ENCODE assay signal across 15 mouse cellular contexts in genomic region chr1:166821146-166821545, GRCm38 (mm10).
DNase-seq lines count a peak whose midpoint lies in the region; ATAC-seq and TF ChIP-seq lines count a peak whose summit lies in the region.
"Had no signal": no experiment of that assay in that cellular context is flagged by ENCODE, and none has a peak within 500 bp of the region (broad histone marks: within the 10 kb centered on the region; RNA-seq: fewer than 3 reads in every experiment).

No protein-coding gene starts in this region.

- H3K9me3 ChIP-seq in forebrain, postnatal 0 days (ENCODE audit: low read length), result no peaks in the 10 kb centered on the region
- no peaks in the 10 kb centered on the region for H3K9me3 ChIP-seq in forebrain, embryonic 15.5 days
- H3K9me3 ChIP-seq in lung, embryonic 14.5 days (ENCODE audit: low read depth, low read length), result no peaks in the 10 kb centered on the region
- no peaks in the 10 kb centered on the region for H3K9me3 ChIP-seq in forebrain, embryonic 10.5 days
- H3K9me3 ChIP-seq: stomach, embryonic 15.5 days had no signal

- H3K9ac ChIP-seq in forebrain, postnatal 0 days, result no peak overlapping the region
- no peak overlapping the region for H3K9ac ChIP-seq in forebrain, embryonic 15.5 days (replicated peaks)
- H3K9ac ChIP-seq in lung, embryonic 14.5 days, result no peak overlapping the region
- H3K9ac ChIP-seq: hindbrain, embryonic 14.5 days; stomach, embryonic 15.5 days had no signal

- peak; percentile 31 for TF ChIP-seq CTCF in forebrain, postnatal 0 days (IDR thresholded peaks at IDR 0.05; ENCODE audit: low read depth)
- peak; percentile 55 for TF ChIP-seq CTCF in lung, embryonic 14.5 days (IDR thresholded peaks at IDR 0.05; ENCODE audit: low read depth)
- TF ChIP-seq CTCF in small intestine, adult 2 months (IDR thresholded peaks at IDR 0.05; ENCODE audit: extremely low read depth, insufficient read length, insufficient replicate concordance, low read depth, low read length), result 0 out of 2 replicates have a peak, but pooled peaks have one; percentile 26

- no peaks in the 10 kb centered on the region for H3K27me3 ChIP-seq in forebrain, postnatal 0 days (ENCODE audit: insufficient read depth, low read length)
- no peaks in the 10 kb centered on the region for H3K27me3 ChIP-seq in forebrain, embryonic 15.5 days
- H3K27me3 ChIP-seq in lung, embryonic 14.5 days (ENCODE audit: insufficient read depth, low read length), result no peaks in the 10 kb centered on the region
- no peaks in the 10 kb centered on the region for H3K27me3 ChIP-seq in small intestine, adult 2 months (ENCODE audit: control insufficient read depth, insufficient read depth, low read length)
- H3K27me3 ChIP-seq in forebrain, embryonic 10.5 days (ENCODE audit: poor library complexity, severe bottlenecking), result no peaks in the 10 kb centered on the region
- H3K27me3 ChIP-seq: stomach, embryonic 15.5 days had no signal

- no peak overlapping the region for H3K4me2 ChIP-seq in forebrain, postnatal 0 days (ENCODE audit: low read depth)
- H3K4me2 ChIP-seq in forebrain, embryonic 15.5 days (replicated peaks), result no peak overlapping the region
- no peak overlapping the region for H3K4me2 ChIP-seq in lung, embryonic 14.5 days
- H3K4me2 ChIP-seq: hindbrain, embryonic 14.5 days; stomach, embryonic 15.5 days had no signal

- H3K36me3 ChIP-seq in forebrain, postnatal 0 days (ENCODE audit: insufficient read depth), result no peaks in the 10 kb centered on the region
- no peaks in the 10 kb centered on the region for H3K36me3 ChIP-seq in forebrain, embryonic 15.5 days
- H3K36me3 ChIP-seq in lung, embryonic 14.5 days (ENCODE audit: insufficient read depth), result no peaks in the 10 kb centered on the region
- H3K36me3 ChIP-seq in small intestine, adult 2 months (ENCODE audit: control insufficient read depth, insufficient read depth, low read length), result no peaks in the 10 kb centered on the region
- no peaks in the 10 kb centered on the region for H3K36me3 ChIP-seq in forebrain, embryonic 10.5 days (replicated peaks)
- H3K36me3 ChIP-seq: stomach, embryonic 15.5 days had no signal

- no peak for TF ChIP-seq POLR2A in small intestine, adult 2 months (IDR thresholded peaks at IDR 0.05; ENCODE audit: low read depth, low read length)

- DNase-seq in forebrain, postnatal 0 days, result no peak
- DNase-seq in lung, embryonic 14.5 days, result peak; percentile 38
- DNase-seq in lung, postnatal 36 days, result no peak
- peak; percentile 47 for DNase-seq in R1 (ENCODE audit: low read depth, low spot score)
- no peak for DNase-seq in forebrain, embryonic 10.5 days (ENCODE audit: extremely low spot score, low spot score)
- no peak for DNase-seq in heart, adult 8-10 months (ENCODE audit: low spot score)
- DNase-seq: gastrocnemius, postnatal 10 days; kidney, postnatal 10 days; right cerebral cortex, postnatal 25 days had no signal

- ATAC-seq in forebrain, postnatal 0 days, result no peak
- no peak for ATAC-seq in forebrain, embryonic 15.5 days (replicated peaks)
- no peak for ATAC-seq in lung, embryonic 14.5 days (ENCODE audit: insufficient read depth)
- ATAC-seq: activated CD4-positive, CD25-positive, alpha-beta regulatory T cell, adult 4 months had no signal

- H3K4me3 ChIP-seq in forebrain, postnatal 0 days (ENCODE audit: low read depth, low read length), result no peak overlapping the region
- no peak overlapping the region for H3K4me3 ChIP-seq in forebrain, embryonic 15.5 days
- no peak overlapping the region for H3K4me3 ChIP-seq in lung, embryonic 14.5 days (ENCODE audit: low read depth, low read length)
- H3K4me3 ChIP-seq in small intestine, adult 2 months (ENCODE audit: low read depth, low read length), result no peak overlapping the region
- H3K4me3 ChIP-seq in forebrain, embryonic 10.5 days, result no peak overlapping the region
- H3K4me3 ChIP-seq: erythroblast, embryonic 14.5 days; stomach, embryonic 15.5 days had no signal

- H3K4me1 ChIP-seq in forebrain, postnatal 0 days (ENCODE audit: insufficient read depth), result no peaks in the 10 kb centered on the region
- no peaks in the 10 kb centered on the region for H3K4me1 ChIP-seq in forebrain, embryonic 15.5 days
- no peaks in the 10 kb centered on the region for H3K4me1 ChIP-seq in lung, embryonic 14.5 days (ENCODE audit: insufficient read depth)
- no peaks in the 10 kb centered on the region for H3K4me1 ChIP-seq in small intestine, adult 2 months (ENCODE audit: control insufficient read depth, insufficient read depth, insufficient read length, low read length)
- H3K4me1 ChIP-seq in forebrain, embryonic 10.5 days, result no peaks in the 10 kb centered on the region
- H3K4me1 ChIP-seq: stomach, embryonic 15.5 days had no signal

- 41% methylated on average over 3 of the region's 3 CpGs for WGBS in forebrain, postnatal 0 days
- 49% methylated on average over 3 of the region's 3 CpGs for WGBS in forebrain, embryonic 15.5 days
- WGBS in lung, embryonic 14.5 days, result 43% methylated on average over 3 of the region's 3 CpGs
- 11% methylated on average over 3 of the region's 3 CpGs for WGBS in small intestine, adult 2 months
- 38% methylated on average over 3 of the region's 3 CpGs for WGBS in forebrain, embryonic 10.5 days

- no peak overlapping the region for H3K27ac ChIP-seq in forebrain, postnatal 0 days (ENCODE audit: low read depth, low read length)
- no peak overlapping the region for H3K27ac ChIP-seq in forebrain, embryonic 15.5 days (replicated peaks)
- no peak overlapping the region for H3K27ac ChIP-seq in lung, embryonic 14.5 days (ENCODE audit: low read depth)
- no peak overlapping the region for H3K27ac ChIP-seq in small intestine, adult 2 months (ENCODE audit: insufficient read depth, low read depth, low read length)
- no peak overlapping the region for H3K27ac ChIP-seq in forebrain, embryonic 10.5 days
- H3K27ac ChIP-seq: hindbrain, embryonic 14.5 days; stomach, embryonic 15.5 days had no signal

Comparison
In these comparisons a context has a peak if more than half of its experiments do, and no peak if none do; other contexts are left out.
1. DNase-seq: peak in lung, embryonic 14.5 days (single experiment) and R1 (single experiment); none in forebrain, postnatal 0 days (single experiment), lung, postnatal 36 days (single experiment), forebrain, embryonic 10.5 days (single experiment) and heart, adult 8-10 months (single experiment).
2. Peak in every context shown above with its lines, with median percentiles within 50 percentile points of each other: CTCF ChIP-seq.